ENCODE assay signal across 29 mouse cellular contexts in the genomic region with DNA sequence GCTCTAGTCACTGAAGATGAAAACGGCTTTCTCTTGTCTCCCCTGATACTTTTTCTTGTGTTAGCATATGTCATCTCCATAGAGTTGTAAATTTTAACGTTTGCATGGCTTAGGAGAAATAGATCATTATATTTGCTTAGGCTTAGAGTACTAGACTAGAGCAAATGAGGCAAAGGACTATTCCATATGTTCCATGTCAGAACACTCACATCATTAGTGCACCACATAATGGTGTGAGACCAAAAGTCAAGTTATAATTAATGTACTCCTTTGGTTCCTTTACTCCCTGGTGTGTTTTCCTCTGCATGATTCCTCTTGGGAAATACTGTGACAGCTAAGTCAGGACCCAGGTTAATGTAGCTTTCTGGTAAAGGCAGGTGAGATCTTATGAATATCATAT.
DNase-seq lines count a peak whose midpoint lies in the region; ATAC-seq lines count a peak whose summit lies in the region.
"Had no signal": no experiment of that assay in that cellular context is flagged by ENCODE, and none has a peak within 500 bp of the region (broad histone marks: within the 10 kb centered on the region; RNA-seq: fewer than 3 reads in every experiment).

No protein-coding gene starts in this region.

- H3K4me1 ChIP-seq in hindbrain, embryonic 14.5 days (replicated peaks; ENCODE audit: control insufficient read depth, insufficient read depth, low read length) = no peaks in the 10 kb centered on the region
- H3K4me1 ChIP-seq in hindbrain, embryonic 16.5 days (ENCODE audit: control insufficient read depth, insufficient read depth, low read depth, low read length) = no peaks in the 10 kb centered on the region
- no peaks in the 10 kb centered on the region for H3K4me1 ChIP-seq in lung, embryonic 15.5 days
- H3K4me1 ChIP-seq in midbrain, embryonic 14.5 days (ENCODE audit: control insufficient read depth, insufficient read depth, low read length) = no peaks in the 10 kb centered on the region
- H3K4me1 ChIP-seq in midbrain, embryonic 13.5 days (replicated peaks) = no peaks in the 10 kb centered on the region
- H3K4me1 ChIP-seq: embryonic facial prominence, embryonic 12.5 days; forebrain, embryonic 12.5 days; forebrain, embryonic 15.5 days; heart, embryonic 12.5 days; heart, embryonic 15.5 days; hindbrain, embryonic 10.5 days; hindbrain, embryonic 15.5 days had no signal

- no peaks in the 10 kb centered on the region for H3K27me3 ChIP-seq in hindbrain, embryonic 14.5 days (ENCODE audit: control insufficient read depth, insufficient read depth, low read length)
- H3K27me3 ChIP-seq in hindbrain, embryonic 16.5 days (replicated peaks; ENCODE audit: control insufficient read depth, insufficient read depth, low read length) = no peaks in the 10 kb centered on the region
- no peaks in the 10 kb centered on the region for H3K27me3 ChIP-seq in lung, embryonic 15.5 days
- no peaks in the 10 kb centered on the region for H3K27me3 ChIP-seq in midbrain, embryonic 14.5 days (ENCODE audit: control insufficient read depth, insufficient read depth, low read length)
- H3K27me3 ChIP-seq in midbrain, embryonic 13.5 days = no peaks in the 10 kb centered on the region
- H3K27me3 ChIP-seq: CH12.LX; embryonic facial prominence, embryonic 12.5 days; forebrain, embryonic 12.5 days; forebrain, embryonic 15.5 days; heart, embryonic 12.5 days; heart, embryonic 15.5 days; hindbrain, embryonic 15.5 days; Patski had no signal

- H3K9me3 ChIP-seq in hindbrain, embryonic 14.5 days (ENCODE audit: control insufficient read depth, low read length) = no peaks in the 10 kb centered on the region
- no peaks in the 10 kb centered on the region for H3K9me3 ChIP-seq in hindbrain, embryonic 16.5 days (ENCODE audit: control insufficient read depth, low read length)
- no peaks in the 10 kb centered on the region for H3K9me3 ChIP-seq in lung, embryonic 15.5 days
- no peaks in the 10 kb centered on the region for H3K9me3 ChIP-seq in midbrain, embryonic 14.5 days (ENCODE audit: control insufficient read depth, low read length)
- H3K9me3 ChIP-seq in midbrain, embryonic 13.5 days = no peaks in the 10 kb centered on the region
- H3K9me3 ChIP-seq: embryonic facial prominence, embryonic 12.5 days; forebrain, embryonic 12.5 days; forebrain, embryonic 15.5 days; G1E; heart, embryonic 12.5 days; heart, embryonic 15.5 days; hindbrain, embryonic 10.5 days; hindbrain, embryonic 15.5 days had no signal

- WGBS in hindbrain, embryonic 14.5 days = 46% methylated on average over 2 of the region's 2 CpGs
- WGBS in hindbrain, embryonic 16.5 days = 58% methylated on average over 2 of the region's 2 CpGs
- 41% methylated on average over 2 of the region's 2 CpGs for WGBS in lung, embryonic 15.5 days
- 49% methylated on average over 2 of the region's 2 CpGs for WGBS in midbrain, embryonic 14.5 days
- 61% methylated on average over 2 of the region's 2 CpGs for WGBS in midbrain, embryonic 13.5 days

- H3K4me2 ChIP-seq in hindbrain, embryonic 14.5 days (replicated peaks) = no peak overlapping the region
- no peak overlapping the region for H3K4me2 ChIP-seq in hindbrain, embryonic 16.5 days (ENCODE audit: low read length)
- no peak overlapping the region for H3K4me2 ChIP-seq in lung, embryonic 15.5 days
- H3K4me2 ChIP-seq in midbrain, embryonic 14.5 days (ENCODE audit: low read length) = no peak overlapping the region
- no peak overlapping the region for H3K4me2 ChIP-seq in midbrain, embryonic 13.5 days (replicated peaks)
- H3K4me2 ChIP-seq: embryonic facial prominence, embryonic 12.5 days; forebrain, embryonic 12.5 days; forebrain, embryonic 15.5 days; heart, embryonic 12.5 days; heart, embryonic 15.5 days; hindbrain, embryonic 15.5 days had no signal

- H3K36me3 ChIP-seq in hindbrain, embryonic 14.5 days (replicated peaks; ENCODE audit: control insufficient read depth, insufficient read depth) = no peaks in the 10 kb centered on the region
- no peaks in the 10 kb centered on the region for H3K36me3 ChIP-seq in hindbrain, embryonic 16.5 days (ENCODE audit: control insufficient read depth, insufficient read depth, low read length)
- no peaks in the 10 kb centered on the region for H3K36me3 ChIP-seq in lung, embryonic 15.5 days
- no peaks in the 10 kb centered on the region for H3K36me3 ChIP-seq in midbrain, embryonic 14.5 days (ENCODE audit: control insufficient read depth, insufficient read depth, low read length)
- H3K36me3 ChIP-seq in midbrain, embryonic 13.5 days = no peaks in the 10 kb centered on the region
- H3K36me3 ChIP-seq: embryonic facial prominence, embryonic 12.5 days; forebrain, embryonic 12.5 days; forebrain, embryonic 15.5 days; G1E; heart, embryonic 12.5 days; heart, embryonic 15.5 days; hindbrain, embryonic 10.5 days; hindbrain, embryonic 15.5 days had no signal

- no peak overlapping the region for H3K4me3 ChIP-seq in hindbrain, embryonic 14.5 days (replicated peaks; ENCODE audit: low read length)
- no peak overlapping the region for H3K4me3 ChIP-seq in hindbrain, embryonic 16.5 days (ENCODE audit: low read length)
- H3K4me3 ChIP-seq in lung, embryonic 15.5 days = no peak overlapping the region
- no peak overlapping the region for H3K4me3 ChIP-seq in midbrain, embryonic 14.5 days (replicated peaks; ENCODE audit: low read depth, low read length)
- H3K4me3 ChIP-seq in midbrain, embryonic 13.5 days (replicated peaks) = no peak overlapping the region
- H3K4me3 ChIP-seq: embryonic facial prominence, embryonic 12.5 days; erythroblast, embryonic 14.5 days; forebrain, embryonic 12.5 days; forebrain, embryonic 15.5 days; heart, embryonic 12.5 days; heart, embryonic 15.5 days; hindbrain, embryonic 10.5 days; hindbrain, embryonic 15.5 days had no signal

- H3K27ac ChIP-seq in hindbrain, embryonic 14.5 days = no peak overlapping the region
- H3K27ac ChIP-seq in hindbrain, embryonic 16.5 days (ENCODE audit: low read depth, low read length) = no peak overlapping the region
- no peak overlapping the region for H3K27ac ChIP-seq in lung, embryonic 15.5 days
- H3K27ac ChIP-seq in midbrain, embryonic 14.5 days (replicated peaks; ENCODE audit: low read depth, low read length) = no peak overlapping the region
- no peak overlapping the region for H3K27ac ChIP-seq in midbrain, embryonic 13.5 days
- H3K27ac ChIP-seq: embryonic facial prominence, embryonic 12.5 days; forebrain, embryonic 12.5 days; forebrain, embryonic 15.5 days; heart, embryonic 15.5 days; hindbrain, embryonic 10.5 days; hindbrain, embryonic 15.5 days had no signal

- no peak for DNase-seq in hindbrain, embryonic 14.5 days (ENCODE audit: low spot score)
- no peak for DNase-seq in lung, postnatal 4 days
- peak; percentile 12 for DNase-seq in midbrain, embryonic 14.5 days
- DNase-seq in adrenal gland, postnatal 4 days (ENCODE audit: low spot score in 2 of 2) = no peak
- DNase-seq: adrenal gland, postnatal 10 days; adrenal gland, postnatal 36 days; B cell, adult 2 months; cerebellum, adult 11-12 months; cerebellum, adult 8-10 months; cerebellum, postnatal 14 days; gastrocnemius, postnatal 25 days; heart, adult 18-20 months; heart, postnatal 10 days; heart, postnatal 36 days had no signal

- no peak overlapping the region for H3K9ac ChIP-seq in hindbrain, embryonic 14.5 days
- H3K9ac ChIP-seq in hindbrain, embryonic 16.5 days (ENCODE audit: low read depth, low read length) = no peak overlapping the region
- H3K9ac ChIP-seq in lung, embryonic 15.5 days = no peak overlapping the region
- H3K9ac ChIP-seq in midbrain, embryonic 14.5 days (replicated peaks; ENCODE audit: low read length) = no peak overlapping the region
- H3K9ac ChIP-seq in midbrain, embryonic 13.5 days (replicated peaks) = no peak overlapping the region
- H3K9ac ChIP-seq: embryonic facial prominence, embryonic 12.5 days; forebrain, embryonic 12.5 days; forebrain, embryonic 15.5 days; heart, embryonic 12.5 days; heart, embryonic 15.5 days; hindbrain, embryonic 15.5 days had no signal

- ATAC-seq in hindbrain, embryonic 14.5 days (ENCODE audit: low FRiP score) = 0 out of 2 replicates have a peak, but pooled peaks have one; percentile 37
- ATAC-seq in hindbrain, embryonic 16.5 days = no peak
- ATAC-seq in lung, embryonic 15.5 days (ENCODE audit: borderline replicate concordance, extremely low read depth, low FRiP score, low TSS enrichment) = peak; percentile 46; the same call in 1 of the 2 replicates
- no peak; the same call in 1 of the 2 replicates for ATAC-seq in midbrain, embryonic 14.5 days (ENCODE audit: low FRiP score, low TSS enrichment)
- ATAC-seq in midbrain, embryonic 13.5 days = no peak
- ATAC-seq: forebrain, embryonic 15.5 days; inflammation-experienced regulatory T-cells, adult 6 months; Patski had no signal

Comparison
In these comparisons a context has a peak if more than half of its experiments do, and no peak if none do; other contexts are left out.
1. ATAC-seq: peak in hindbrain, embryonic 14.5 days (single experiment) and lung, embryonic 15.5 days (single experiment); none in hindbrain, embryonic 16.5 days (single experiment), midbrain, embryonic 14.5 days (single experiment) and midbrain, embryonic 13.5 days (single experiment).